Mouse (Mus musculus) midbrain, embryonic 11.5 days (tissue): Measurements from ENCODE around the gene Fbxw11. TPM values are rescaled to one million over a fixed set of nuclear protein-coding genes. Genes with fewer than 3 reads are reported as not detected.

Source experiments
- ATAC-seq: fragments of 200-750 bp; cut with Nextera tagmentation; 2 replicates; pipeline ENCODE4 v1.8.0; 2017; ENCODE audit warnings: moderate TSS enrichment, moderate library complexity; ENCODE audit not compliant: low FRiP score
- DNase-seq: peaks from one replicate; pipeline ENCODE4 v3.0.0; 2015; ENCODE audit warnings: low spot score; ENCODE audit errors: missing footprints
- H3K27ac ChIP-seq: fragments of 300-500 bp; sonication (generic); 2 replicates; pipeline ENCODE4 v1.5.1; 2014; ENCODE audit warnings: low read depth, low read length
- H3K27me3 ChIP-seq: fragments of 300-500 bp; sonication (generic); 2 replicates; pipeline ENCODE4 v1.6.1; 2014; ENCODE audit warnings: mild to moderate bottlenecking, low read length, moderate library complexity, mixed read lengths; ENCODE audit not compliant: control insufficient read depth, insufficient read depth
- H3K36me3 ChIP-seq: fragments of 300-500 bp; sonication (generic); 2 replicates; pipeline ENCODE4 v1.6.1; 2014; ENCODE audit warnings: mild to moderate bottlenecking, low read length, moderate library complexity, mixed read lengths; ENCODE audit not compliant: control insufficient read depth, insufficient read depth
- H3K4me1 ChIP-seq: fragments of 300-500 bp; sonication (generic); 2 replicates; pipeline ENCODE4 v1.6.1; 2014; ENCODE audit warnings: low read length; ENCODE audit not compliant: control insufficient read depth, insufficient read depth
- H3K4me2 ChIP-seq: fragments of 300-500 bp; sonication (generic); 2 replicates; pipeline ENCODE4 v1.6.1; 2014; ENCODE audit warnings: mild to moderate bottlenecking, moderate library complexity
- H3K4me3 ChIP-seq: fragments of 300-500 bp; sonication (generic); 2 replicates; pipeline ENCODE4 v1.5.1; 2014; ENCODE audit warnings: low read depth, low read length
- H3K9ac ChIP-seq: fragments of 300-500 bp; sonication (generic); 2 replicates; pipeline ENCODE4 v1.6.1; 2014; ENCODE audit warnings: low read length
- H3K9me3 ChIP-seq: fragments of 300-500 bp; sonication (generic); 2 replicates; pipeline ENCODE4 v1.6.1; 2016; ENCODE audit warnings: low read length; ENCODE audit not compliant: control insufficient read depth
- WGBS: fragments of 180-500 bp; shearing (Covaris S2); extraction: QIAGEN DNeasy Blood & Tissue Kit; methylation state at CpG from one replicate; pipeline ENCODE4 v1.1.7; 2014; 5-methylcytosine and 5-hydroxymethylcytosine counted together
- polyA plus RNA-seq: library from polyadenylated mRNA; unstranded; fragments of >200 nt; fragmentation: Nextera tagmentation; extraction: Ambion mirVana; gene quantifications from 2 replicates; pipeline ENCODE4 v1.2.1, GENCODE M21; 2014

Gene Fbxw11
- polyA plus RNA-seq, 1 experiment from 2014 or later: 104 TPM

GRCm38 (mm10) chr11:32718371-32718770, 75.8 kb downstream of the Fbxw11 start:
- Histone ChIP-seq H3K27me3 (no peaks in the 10 kb centered on the region), H3K4me1 (no peaks in the 10 kb centered on the region), H3K27ac (no peak overlapping the region), H3K9me3 (no peaks in the 10 kb centered on the region), H3K9ac (no peak overlapping the region), H3K36me3 (no peaks in the 10 kb centered on the region), H3K4me2 (no peak overlapping the region), H3K4me3 (no peak overlapping the region)
- 65% methylated on average over 2 of the region's 2 CpGs for WGBS
- DNase-seq: no peak
- ATAC-seq: no peak

- Histone ChIP-seq H3K9me3 (no peaks in the 10 kb centered on the region), H3K4me2 (no peak overlapping the region), H3K9ac (no peak overlapping the region), H3K27me3 (no peaks in the 10 kb centered on the region), H3K4me1 (no peaks in the 10 kb centered on the region), H3K4me3 (no peak overlapping the region), H3K36me3 (no peaks in the 10 kb centered on the region), H3K27ac (no peak overlapping the region)
- 95% methylated on average over 4 of the region's 4 CpGs for WGBS
- ATAC-seq (no peak), DNase-seq (no peak)
Measured at GRCm38 (mm10) chr11:32718979-32719378, 76.5 kb downstream of the Fbxw11 start.

- WGBS: 92% methylated on average over 5 of the region's 5 CpGs
Measured at GRCm38 (mm10) chr11:32722653-32723052, 80.1 kb downstream of the Fbxw11 start.

GRCm38 (mm10) chr11:32723287-32723686, 80.8 kb downstream of the Fbxw11 start:
- 89% methylated on average over 2 of the region's 2 CpGs for WGBS
- Histone ChIP-seq H3K9ac (no peak overlapping the region), H3K36me3 (no peaks in the 10 kb centered on the region), H3K9me3 (no peaks in the 10 kb centered on the region), H3K27me3 (no peaks in the 10 kb centered on the region), H3K27ac (no peak overlapping the region), H3K4me2 (no peak overlapping the region), H3K4me3 (no peak overlapping the region), H3K4me1 (no peaks in the 10 kb centered on the region)
- DNase-seq (no peak), ATAC-seq (no peak)

More at GRCm38 (mm10) chr11:32722653-32723052, 80.1 kb downstream of the Fbxw11 start:
- H3K36me3 ChIP-seq: no peaks in the 10 kb centered on the region
- no peak for ATAC-seq
- no peak overlapping the region for H3K27ac ChIP-seq
- H3K4me1 ChIP-seq: no peaks in the 10 kb centered on the region
- H3K27me3 ChIP-seq: no peaks in the 10 kb centered on the region
- H3K9ac ChIP-seq: no peak overlapping the region
- DNase-seq: no peak
- H3K9me3 ChIP-seq: no peaks in the 10 kb centered on the region
- H3K4me3 ChIP-seq: no peak overlapping the region
- no peak overlapping the region for H3K4me2 ChIP-seq

GRCm38 (mm10) chr11:32725171-32725570, 82.6 kb downstream of the Fbxw11 start:
- Histone ChIP-seq H3K27ac (no peak overlapping the region), H3K9ac (no peak overlapping the region), H3K4me2 (no peak overlapping the region), H3K4me1 (no peaks in the 10 kb centered on the region), H3K9me3 (no peaks in the 10 kb centered on the region), H3K27me3 (no peaks in the 10 kb centered on the region), H3K4me3 (no peak overlapping the region), H3K36me3 (no peaks in the 10 kb centered on the region)
- DNase-seq (no peak), ATAC-seq (no peak)
- WGBS: 93% methylated on average over 9 of the region's 9 CpGs

GRCm38 (mm10) chr11:32732467-32732866, 89.9 kb downstream of the Fbxw11 start:
- DNase-seq: no peak
- no peak for ATAC-seq
- no peaks in the 10 kb centered on the region for H3K9me3 ChIP-seq
- H3K4me3 ChIP-seq: no peak overlapping the region
- H3K27me3 ChIP-seq: no peaks in the 10 kb centered on the region
- no peak overlapping the region for H3K27ac ChIP-seq
- peaks cover 7% of the 10 kb centered on the region; the same call in 1 of the 2 replicates for H3K36me3 ChIP-seq
- H3K9ac ChIP-seq: no peak overlapping the region
- WGBS: 67% methylated on average over 5 of the region's 5 CpGs
- H3K4me2 ChIP-seq: no peak overlapping the region
- H3K4me1 ChIP-seq: no peaks in the 10 kb centered on the region

GRCm38 (mm10) chr11:32733195-32733594, 90.7 kb downstream of the Fbxw11 start:
- Histone ChIP-seq H3K4me3 (no peak overlapping the region), H3K9ac (no peak overlapping the region), H3K4me2 (no peak overlapping the region), H3K4me1 (no peaks in the 10 kb centered on the region), H3K27me3 (no peaks in the 10 kb centered on the region), H3K36me3 (peaks cover 10% of the 10 kb centered on the region; the same call in 1 of the 2 replicates), H3K9me3 (no peaks in the 10 kb centered on the region), H3K27ac (no peak overlapping the region)
- no peak for DNase-seq
- WGBS: 95% methylated on average over 6 of the region's 6 CpGs
- no peak for ATAC-seq

- H3K27me3 ChIP-seq: no peaks in the 10 kb centered on the region
- no peak for ATAC-seq
- H3K9ac ChIP-seq: no peak overlapping the region
- no peaks in the 10 kb centered on the region for H3K9me3 ChIP-seq
- 90% methylated on average over 2 of the region's 2 CpGs for WGBS
- no peak overlapping the region for H3K27ac ChIP-seq
- no peaks in the 10 kb centered on the region for H3K4me1 ChIP-seq
- H3K4me3 ChIP-seq: no peak overlapping the region
- H3K36me3 ChIP-seq: peaks cover 20% of the 10 kb centered on the region
- peak; percentile 51 for DNase-seq
- no peak overlapping the region for H3K4me2 ChIP-seq
Measured at GRCm38 (mm10) chr11:32736371-32736770, 93.8 kb downstream of the Fbxw11 start.

GRCm38 (mm10) chr11:32737729-32738128, 95.2 kb downstream of the Fbxw11 start:
- H3K27ac ChIP-seq: no peak overlapping the region
- no peaks in the 10 kb centered on the region for H3K27me3 ChIP-seq
- H3K4me3 ChIP-seq: no peak overlapping the region
- no peak for ATAC-seq
- H3K9me3 ChIP-seq: no peaks in the 10 kb centered on the region
- H3K4me2 ChIP-seq: no peak overlapping the region
- H3K4me1 ChIP-seq: no peaks in the 10 kb centered on the region
- no peak for DNase-seq
- H3K36me3 ChIP-seq: peaks cover 24% of the 10 kb centered on the region
- 91% methylated on average over 5 of the region's 5 CpGs for WGBS
- H3K9ac ChIP-seq: no peak overlapping the region

- WGBS: 83% methylated on average over 5 of the region's 5 CpGs
- no peak for ATAC-seq
- Histone ChIP-seq H3K9me3 (no peaks in the 10 kb centered on the region), H3K36me3 (peaks cover 25% of the 10 kb centered on the region), H3K4me2 (no peak overlapping the region), H3K27ac (no peak overlapping the region), H3K4me3 (no peak overlapping the region), H3K27me3 (no peaks in the 10 kb centered on the region), H3K4me1 (no peaks in the 10 kb centered on the region), H3K9ac (no peak overlapping the region)
- DNase-seq: no peak
Measured at GRCm38 (mm10) chr11:32743891-32744290, 101.4 kb downstream of the Fbxw11 start.
